Mouse (Mus musculus) spleen, adult 18-20 months (tissue): ENCODE data around the gene Xpo6.

ENCODE experiments used
- DNase-seq, 2 experiments: peaks; one replicate each; pipeline ENCODE4 v3.0.0; 2022; ENCODE audit warnings: mixed read lengths in 2 of 2

The Xpo6 gene

DNA sequence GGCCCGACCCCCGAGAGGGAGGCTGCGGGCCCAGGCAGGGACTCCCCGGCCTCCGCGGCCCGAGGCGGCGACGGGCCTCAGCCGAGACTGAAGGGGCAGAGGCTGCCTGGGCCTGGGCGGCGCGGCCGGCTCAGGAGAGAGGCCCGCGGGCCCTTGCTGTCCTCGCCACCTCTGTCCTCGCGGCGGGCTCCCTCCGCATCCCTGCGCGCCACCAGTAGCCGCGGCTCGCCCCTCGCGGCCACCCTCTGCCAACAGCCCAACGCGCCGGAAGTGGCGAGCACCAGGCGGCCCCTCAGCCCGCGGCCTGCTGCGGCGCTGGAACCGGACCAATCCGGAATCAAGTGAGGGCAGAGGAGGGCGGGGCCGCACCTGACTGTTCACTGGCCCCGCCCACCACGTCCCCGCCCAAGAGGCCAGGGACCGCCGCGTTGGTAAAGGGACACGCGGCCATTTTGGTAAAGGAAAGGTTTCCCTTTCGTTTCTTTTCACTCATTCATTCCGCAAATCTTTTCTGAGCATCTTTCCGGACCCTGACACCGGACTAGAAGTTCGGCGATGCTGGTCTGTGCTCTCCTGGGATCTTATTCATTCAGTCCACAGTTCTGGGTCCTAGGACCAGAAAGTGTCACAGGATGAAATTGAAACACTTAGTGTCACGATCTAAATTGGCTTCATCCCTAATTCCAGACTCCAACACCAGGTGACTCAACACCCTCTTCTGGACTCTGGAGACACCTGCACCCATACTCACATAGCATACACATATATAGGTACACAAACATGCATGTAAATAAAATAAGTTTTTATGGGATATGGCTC lies at the start of gene Xpo6:
Gene Xpo6 (minus strand): TSS at position 324 of the 819 bp plus-strand sequence.
- peak; percentile 93 to 96 for DNase-seq

DNA sequence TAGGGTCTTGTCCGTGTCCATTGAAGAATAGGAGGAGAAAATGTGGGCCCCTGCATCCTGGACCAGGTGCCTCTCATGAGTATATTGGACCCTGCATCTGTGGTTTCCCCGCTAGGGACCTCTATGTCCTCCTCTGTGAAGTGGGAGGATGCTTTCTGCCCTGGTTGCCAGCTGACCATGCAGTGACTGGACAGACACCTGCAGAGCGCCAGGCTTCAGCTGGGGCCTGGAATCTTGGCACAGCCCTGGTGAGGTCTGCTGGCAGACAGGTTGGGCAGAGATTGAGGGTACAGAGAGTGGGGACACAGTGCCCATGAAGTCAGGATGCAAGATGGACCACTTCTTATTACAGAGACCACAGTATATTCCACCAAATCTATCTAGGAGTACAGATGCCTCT lies 49.7 kb upstream of the Xpo6 start:
- no peak for DNase-seq

DNA sequence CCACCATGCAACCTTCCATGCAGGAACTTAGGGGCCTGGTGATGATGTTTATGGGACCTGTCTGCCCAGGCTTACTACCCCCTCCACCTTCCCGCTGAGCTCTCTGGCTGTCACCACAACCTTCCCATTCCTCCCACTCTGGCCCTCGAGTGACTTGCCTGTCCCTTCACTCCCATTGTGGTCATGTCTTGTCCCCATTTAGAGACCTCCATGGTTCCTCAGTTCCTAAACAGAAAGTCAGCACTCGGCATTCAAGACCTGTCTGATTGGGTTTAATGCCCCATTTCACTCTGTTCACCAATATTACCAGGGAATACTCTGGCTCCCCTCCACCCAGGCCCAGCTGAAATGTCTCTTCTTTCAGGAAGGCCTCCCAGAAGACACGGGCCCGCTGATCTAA lies 48.8 kb upstream of the Xpo6 start:
- no peak for DNase-seq

DNA sequence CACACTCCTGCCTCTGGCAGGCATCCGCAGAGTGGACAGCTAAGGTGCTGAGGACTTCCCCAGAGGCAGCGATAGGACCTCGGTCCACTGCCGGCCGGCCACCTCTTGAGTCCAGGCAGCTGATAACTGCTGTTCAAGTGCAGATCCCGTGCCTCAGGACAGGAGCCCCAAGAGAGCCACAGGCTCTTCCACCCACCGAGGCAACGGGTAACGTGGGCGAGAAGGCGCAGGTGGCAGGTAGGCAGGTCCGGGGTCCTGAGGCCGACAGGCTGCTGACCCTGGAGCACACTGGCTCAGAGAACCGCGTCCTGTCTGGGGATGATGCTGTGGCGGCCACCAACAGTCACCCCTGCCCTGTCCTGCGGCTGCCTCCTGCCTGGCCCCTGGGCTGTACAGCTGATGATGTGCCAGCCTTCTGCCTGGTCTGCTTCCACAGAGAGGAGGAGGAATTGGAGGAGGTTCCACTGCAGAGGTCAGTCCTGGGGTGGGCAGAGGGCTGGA lies 48.4 kb upstream of the Xpo6 start:
- no peak for DNase-seq

DNA sequence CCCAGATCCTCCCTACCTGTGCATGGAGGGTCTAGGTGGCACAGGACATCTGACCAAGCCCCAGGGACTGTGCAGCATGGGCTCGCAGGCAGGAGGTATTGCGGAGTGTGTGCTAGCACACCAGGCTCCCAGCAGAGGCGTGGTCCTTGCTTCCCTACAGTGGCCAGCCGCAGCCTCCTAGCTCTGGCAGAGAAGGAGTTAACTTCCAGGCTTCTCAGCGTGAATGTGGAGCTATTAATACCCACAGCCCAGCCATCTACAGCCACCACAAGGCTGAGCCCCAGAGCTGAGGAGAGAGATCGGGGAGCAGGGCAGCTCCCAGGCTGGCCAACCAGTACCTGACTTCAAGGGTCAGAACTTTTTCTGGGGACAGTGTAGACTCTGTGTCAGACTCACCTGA lies 47.8 kb upstream of the Xpo6 start:
- no peak for DNase-seq

DNA sequence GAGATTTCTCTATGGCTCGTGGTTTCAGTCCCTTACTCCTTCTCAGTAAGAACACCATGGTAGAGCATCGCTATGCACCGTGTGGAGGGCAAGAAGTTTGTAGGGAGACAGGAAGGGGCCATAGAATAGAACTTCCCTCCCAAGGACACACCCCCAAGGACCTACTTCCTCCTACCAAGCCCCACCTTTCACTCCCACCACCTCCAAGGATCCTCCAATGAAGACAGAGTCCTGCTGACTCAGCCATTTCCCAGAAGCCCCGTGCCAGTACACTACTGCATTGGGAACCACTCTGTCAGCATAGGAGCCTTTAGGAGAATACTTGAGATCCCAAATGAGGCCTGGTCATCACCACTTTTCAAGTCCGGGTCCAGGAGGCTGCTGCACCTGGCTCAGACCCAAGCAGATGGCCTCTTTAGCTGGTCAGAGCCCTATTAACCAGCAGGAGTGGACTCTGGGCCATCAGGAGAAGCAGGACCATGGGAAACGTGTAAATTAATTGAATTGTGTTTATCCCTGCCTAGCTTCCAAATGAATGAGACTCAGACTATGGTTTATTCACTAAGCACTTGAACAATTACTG lies 44.0 kb upstream of the Xpo6 start:
- no peak for DNase-seq

DNA sequence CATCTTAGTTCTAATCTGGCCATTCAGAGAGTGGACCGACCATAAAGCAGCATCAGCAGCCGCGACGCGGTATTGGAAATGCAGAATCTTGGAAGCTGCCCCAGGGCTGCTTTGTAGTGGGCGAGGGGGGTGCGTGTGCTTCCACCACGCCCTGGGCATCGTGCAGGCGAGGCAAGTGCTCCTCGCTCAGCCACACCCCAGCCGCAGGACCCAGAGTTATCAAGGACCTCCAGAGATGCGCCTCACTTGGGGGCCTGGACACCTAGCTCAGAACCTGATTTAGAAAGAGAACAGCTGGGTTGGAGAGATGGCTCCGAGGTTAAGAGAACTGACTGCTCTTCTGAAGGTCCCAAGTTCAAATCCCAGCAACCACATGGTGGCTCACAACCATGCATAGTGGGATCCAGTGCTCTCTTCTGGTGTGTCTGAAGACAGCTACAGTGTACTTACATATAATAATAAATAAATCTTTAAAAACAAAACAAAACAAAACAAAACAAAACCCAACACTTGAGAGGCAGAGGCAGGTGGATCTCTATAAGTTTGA lies 40.6 kb upstream of the Xpo6 start:
- no peak for DNase-seq

DNA sequence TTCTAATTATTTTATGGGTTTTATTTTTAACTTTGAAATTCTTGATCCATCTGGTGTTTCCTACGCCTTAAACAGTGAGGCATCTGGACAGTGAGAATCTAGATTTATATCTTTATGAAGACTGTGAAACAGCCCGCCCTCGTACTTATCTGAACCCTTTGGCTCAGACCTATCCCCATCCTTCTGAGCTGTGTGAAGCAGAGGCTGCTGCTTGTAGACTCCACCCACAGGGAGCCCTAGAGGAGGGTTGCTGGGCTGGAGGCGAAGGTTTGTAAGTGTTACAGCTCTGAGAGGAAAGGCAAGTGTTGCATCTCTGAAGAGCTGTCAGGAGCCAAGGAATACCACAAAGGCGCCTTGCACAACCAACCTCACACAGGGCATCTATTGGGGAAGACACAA lies 36.5 kb upstream of the Xpo6 start:
- no peak for DNase-seq

DNA sequence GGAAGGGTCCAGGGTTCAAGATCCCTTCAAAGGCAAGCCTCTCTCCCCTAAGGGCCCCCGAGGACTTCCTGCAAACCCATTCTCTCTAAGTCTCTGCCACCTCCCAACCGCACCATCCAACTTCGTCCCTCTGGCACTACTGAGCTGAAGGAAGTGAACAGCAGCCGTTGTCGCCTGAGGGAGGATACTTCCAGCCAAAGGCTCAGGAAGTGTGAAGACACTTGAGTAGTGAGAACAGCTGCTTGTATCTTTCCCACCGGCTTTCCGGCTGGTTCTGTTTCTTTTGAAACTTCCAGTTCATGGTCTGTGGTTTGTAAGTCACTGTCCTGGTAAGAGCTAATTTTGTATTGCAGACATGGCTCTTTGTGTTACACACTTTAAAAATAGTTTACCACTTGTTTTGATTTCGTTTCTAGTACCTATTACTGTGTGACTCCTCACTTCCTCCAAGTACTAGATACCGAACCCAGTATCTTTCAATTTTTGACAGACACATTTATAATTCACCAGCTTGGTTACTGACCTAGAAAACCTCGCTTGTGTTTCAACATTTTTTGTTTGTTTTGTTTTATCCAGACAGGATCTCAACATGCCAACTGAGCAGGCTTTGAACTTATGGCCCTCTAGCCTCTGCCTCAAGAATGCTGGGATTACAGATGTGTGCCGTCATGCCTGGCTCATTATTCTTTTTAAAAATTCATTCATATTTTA lies 35.9 kb upstream of the Xpo6 start:
- DNase-seq: no peak

DNA sequence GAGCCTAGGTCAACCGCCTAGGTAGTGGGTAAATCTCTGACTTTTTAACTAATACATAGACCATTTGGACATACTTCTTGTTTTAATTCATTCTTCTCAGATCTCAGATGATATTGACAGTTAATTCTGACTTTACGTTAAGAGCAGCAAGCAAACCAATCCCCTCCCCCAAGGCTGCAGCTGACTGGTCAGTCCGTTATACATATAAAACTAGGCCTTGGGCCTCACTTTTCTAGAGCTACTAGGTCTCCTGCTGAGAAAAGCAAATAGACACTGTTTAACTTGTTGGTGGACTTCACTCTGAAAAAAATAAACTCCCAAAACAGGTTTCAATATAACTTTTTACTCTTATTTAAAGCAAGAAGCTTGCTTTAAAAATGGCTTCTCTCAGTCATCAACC lies 34.3 kb upstream of the Xpo6 start:
- DNase-seq: no peak

DNA sequence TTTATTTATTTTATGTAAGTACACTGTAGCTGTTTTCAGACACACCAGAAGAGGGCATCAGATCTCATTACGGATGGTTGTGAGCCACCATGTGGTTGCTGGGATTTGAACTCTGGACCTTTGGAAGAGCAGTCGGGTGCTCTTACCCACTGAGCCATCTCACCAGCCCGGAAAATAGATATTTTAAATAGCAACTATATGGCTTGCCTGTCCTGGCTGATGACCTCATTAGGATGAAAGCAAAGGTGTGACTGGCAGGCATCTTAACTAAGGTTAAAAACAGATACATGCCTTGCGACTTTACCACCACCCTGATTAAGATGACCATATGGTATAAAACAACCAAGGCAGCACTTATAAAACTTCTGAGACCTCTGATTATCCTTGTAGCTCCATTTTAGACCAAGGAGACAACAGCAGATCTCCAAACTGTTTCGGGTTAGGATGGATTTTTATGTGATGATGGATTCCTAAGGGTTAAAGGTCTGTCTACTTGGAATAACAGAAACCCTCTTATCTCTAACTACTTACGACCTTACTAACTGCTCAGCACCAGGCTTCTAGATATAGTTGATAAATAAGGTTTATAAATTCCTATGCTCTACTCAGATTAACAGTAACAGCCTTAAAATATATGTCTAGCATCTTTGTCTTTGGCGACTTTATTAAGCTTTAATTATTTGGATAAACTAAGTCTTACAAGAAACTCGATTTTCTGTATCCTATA lies 32.2 kb upstream of the Xpo6 start:
- no peak for DNase-seq

DNA sequence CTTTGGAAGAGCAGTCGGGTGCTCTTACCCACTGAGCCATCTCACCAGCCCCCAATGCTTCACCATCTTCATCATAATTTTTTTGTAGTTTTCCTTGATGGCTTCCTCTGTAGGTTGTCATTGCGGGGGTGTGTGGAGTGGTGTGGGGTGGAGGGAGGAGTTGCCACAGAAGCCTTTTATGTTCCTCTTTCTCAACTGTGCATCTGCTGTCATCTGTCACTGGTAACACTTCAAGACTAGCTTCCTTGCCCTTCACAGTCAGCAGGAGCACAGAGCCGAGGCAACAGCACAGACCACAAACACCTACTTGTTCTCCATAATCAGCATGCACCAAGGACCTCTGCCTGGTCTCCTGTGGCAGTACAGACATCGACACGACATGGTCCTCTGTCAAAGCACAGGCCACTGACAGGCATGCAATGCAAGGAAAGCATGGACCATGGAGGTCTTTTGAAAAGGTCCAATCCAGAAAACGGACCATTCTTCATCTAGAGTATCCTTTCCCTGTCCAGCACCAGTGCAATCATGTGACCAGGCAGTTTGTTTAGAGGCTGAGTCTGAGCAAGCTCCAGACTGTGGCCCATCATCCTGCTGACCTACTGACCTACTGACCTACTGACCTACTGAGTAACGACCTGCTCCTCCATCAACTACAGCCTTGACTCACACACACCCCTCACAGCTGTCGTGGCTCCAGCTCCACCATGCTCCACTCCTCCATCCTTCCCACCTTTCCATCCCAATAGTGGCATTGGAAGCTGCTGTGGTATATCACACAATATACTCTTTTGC lies 30.3 kb upstream of the Xpo6 start:
- peak; percentile 21 to 23 for DNase-seq

DNA sequence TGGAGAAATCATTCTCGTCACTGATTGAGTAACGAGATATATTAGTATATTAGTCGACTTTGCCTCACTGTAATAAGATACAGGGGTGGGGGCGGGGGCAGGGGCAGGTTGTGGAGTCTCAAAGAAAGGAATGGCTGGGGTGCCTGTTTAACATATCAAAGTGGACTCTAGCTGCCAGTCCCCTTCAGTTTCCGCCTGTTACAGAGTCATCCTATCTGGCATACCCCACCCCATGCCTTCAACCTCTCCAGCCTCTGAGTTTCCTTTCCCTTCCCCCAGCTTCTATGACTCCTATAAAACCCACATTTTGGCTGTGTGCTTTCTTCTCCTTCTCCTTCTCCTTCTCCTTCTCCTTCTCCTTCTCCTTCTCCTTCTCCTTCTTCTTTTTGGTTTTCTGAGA lies 25.8 kb upstream of the Xpo6 start:
- DNase-seq: no peak

DNA sequence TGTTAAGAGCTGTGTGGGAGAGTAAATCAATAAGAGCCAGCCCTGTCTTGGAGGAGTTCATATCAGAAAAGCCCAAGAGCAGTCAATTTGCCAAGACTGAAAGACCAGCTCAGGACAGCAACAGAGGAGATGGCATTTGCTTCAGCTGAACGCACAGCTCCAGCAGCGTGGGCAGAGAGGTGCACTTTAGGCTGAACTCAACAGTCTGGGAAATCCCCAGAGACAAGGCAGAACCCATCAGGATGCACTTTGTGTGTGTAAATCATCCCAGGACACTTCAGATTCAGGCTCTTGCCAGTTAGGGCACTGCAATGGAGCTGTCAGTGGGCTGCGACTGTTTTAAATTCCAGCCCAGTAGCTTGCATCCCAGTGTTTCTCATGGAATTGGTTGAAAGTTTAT lies 22.5 kb upstream of the Xpo6 start:
- no peak for DNase-seq

DNA sequence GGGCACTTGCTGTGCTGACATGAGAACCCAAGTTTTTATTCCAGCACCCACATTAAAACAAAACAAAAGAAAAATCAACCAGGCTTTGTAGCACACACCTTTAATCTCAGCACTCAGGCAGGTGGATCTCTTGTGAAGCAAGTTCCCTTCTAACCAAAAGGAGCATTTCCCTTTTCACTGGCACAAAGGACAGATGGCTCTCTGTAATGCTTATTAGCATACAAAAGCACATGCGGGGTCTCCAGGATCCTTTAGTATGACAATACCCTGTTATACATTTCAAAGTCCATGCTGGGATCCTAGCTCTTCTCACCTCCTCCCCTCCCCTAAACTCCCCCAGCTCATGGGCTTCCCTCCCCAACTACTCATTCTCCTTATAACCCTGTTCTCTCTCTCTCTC lies 20.3 kb upstream of the Xpo6 start:
- no peak for DNase-seq

DNA sequence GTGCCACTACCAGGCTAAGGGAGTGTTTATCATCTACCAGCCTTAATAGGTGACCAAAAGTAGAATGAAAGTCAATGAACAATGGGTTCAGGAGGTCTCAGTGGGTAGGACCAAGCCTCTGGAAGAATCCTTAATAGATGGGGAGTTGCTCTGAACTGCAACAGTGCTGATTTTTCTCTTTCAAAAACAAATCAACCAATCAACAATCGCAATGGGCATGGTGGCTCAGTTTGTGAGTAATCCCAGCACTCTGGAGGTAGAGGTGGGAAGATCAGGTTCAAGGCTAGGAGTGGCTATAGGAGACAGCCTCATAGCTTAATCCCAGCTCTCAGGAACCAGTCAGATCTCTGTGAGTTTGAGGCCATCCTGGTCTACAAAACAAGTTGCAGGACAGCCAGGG lies 18.0 kb upstream of the Xpo6 start:
- DNase-seq: no peak

DNA sequence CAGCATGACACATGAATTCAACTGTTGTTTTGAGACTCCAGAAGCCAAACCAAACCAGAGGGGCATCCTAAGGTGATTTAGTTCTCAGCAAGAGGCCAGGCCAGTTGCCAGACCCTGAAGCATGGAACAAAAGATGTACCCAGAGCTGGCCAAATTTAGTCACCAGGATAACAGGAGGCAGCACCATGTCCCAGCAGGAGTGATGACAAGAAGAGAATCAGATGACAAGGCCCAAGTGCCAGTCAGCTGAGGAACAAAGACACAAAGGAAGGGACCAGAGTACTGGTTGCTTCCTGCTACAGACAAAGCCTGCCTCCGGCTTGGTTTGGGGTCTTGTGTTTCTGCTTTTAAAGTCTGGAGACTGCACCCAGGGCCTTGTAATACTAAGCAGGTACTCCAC lies 16.6 kb upstream of the Xpo6 start:
- no peak for DNase-seq

DNA sequence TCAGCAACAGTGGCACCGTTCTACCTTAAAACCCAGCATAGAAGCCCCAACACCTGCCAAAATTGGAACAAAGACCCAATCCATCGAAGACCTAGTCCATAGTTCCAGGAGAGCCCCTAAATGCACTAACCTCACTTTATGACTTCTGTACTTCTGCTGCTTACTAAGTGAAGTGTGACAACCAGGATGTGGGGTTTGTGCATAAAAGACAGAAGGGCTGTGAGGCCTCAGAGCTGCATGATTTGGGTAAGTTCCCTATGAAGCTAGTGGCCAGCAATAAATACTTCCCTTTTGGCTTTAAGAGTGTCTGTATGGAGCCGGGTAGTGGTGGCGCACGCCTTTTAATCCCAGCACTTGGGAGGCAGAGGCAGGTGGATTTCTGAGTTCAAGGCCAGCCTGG lies 10.6 kb upstream of the Xpo6 start:
- DNase-seq: peak; percentile 12 to 19

DNA sequence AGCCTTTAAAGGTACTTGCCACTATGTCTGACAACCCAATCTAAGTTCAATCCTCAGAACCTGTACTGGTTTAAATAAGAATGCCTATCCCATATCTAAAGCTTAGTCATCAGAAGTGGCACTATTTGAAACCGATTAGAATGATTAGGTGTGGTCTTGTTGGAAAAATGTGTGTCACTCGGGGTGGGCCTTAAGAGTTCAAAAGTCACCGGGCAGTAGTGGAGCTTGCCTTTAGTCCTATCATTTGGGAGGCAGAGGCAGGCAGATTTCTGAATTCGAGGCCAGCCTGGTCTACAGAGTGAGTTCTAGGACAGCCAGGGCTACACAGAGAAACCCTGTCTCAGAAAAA lies 670 bp upstream of the Xpo6 start:
- no peak for DNase-seq

DNA sequence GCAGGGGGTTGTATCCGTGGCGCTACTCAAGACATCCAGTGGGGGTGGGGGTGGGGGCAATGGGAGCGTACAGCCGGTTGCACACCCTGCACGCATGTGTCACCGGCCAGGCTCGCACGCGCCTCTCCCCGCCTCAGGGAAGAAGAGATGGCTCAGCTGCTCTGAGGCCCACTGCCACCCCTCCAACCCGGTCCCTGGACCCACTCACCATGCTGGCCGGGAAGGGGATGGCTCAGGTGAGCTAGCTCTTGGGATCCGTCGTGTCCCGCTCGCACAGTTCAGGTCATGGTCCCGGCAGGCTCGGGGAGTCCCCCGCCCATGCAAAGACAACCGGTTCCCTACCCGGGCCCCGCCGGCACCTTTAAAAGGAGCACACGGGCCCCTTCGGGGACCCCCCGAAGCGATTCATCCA lies 604 bp downstream of the Xpo6 start:
- DNase-seq: peak in 1 of 2 experiments; percentile 44

DNA sequence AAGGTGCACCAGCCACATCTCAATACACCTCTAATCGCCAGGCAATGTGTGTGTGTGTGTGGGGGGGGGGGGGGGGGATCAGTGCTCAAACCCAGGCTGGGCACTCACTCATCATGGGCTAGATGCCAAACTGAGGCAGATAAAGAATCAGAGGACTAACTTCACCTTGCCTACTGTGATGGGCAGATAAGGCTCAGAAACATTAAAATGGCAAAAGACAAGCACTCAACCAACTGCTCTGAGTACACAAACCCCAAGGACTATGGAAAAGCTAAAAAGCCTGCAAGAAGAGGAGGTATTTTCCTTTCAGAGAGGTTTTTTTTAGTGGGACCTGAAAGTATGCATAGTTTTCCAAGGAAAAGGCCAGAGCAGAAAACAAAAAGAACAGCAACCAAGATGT lies 1.4 kb downstream of the Xpo6 start:
- DNase-seq: no peak

DNA sequence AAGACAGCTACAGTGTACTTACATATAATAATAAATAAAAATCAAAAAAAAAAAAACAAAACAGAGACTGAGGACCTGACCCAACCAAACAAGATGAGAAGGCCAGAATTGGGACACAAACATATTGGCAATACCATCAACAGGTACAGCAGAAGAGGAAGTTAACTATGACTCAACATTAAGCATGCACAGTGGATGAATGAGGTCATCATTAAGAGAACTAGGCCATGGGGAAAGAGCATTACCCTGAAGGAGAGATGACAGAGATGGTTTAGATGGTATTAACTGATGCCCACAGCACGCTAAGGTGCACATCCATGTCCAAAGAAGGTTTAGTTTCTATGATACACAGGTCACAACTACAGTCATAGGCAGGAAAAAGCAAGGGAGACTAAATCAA lies 6.1 kb downstream of the Xpo6 start:
- no peak for DNase-seq
